Mouse (Mus musculus) heart, postnatal 25 days (tissue): Measurements from ENCODE around the gene Acad9. TPM values are rescaled to one million over a fixed set of nuclear protein-coding genes. Genes with fewer than 3 reads are reported as not detected.
"Not testable (repeated sequence)": the region's sequence is repeated elsewhere in the genome, so short reads cannot be mapped to it uniquely, and the experiment has no call there.

ENCODE experiments used
- DNase-seq: peaks from one replicate; pipeline ENCODE4 v3.0.0; 2022; ENCODE audit warnings: low spot score
- intact Hi-C: fragments of 180-260 bp; cut with DNase I; formaldehyde crosslinking; loops from one replicate; pipeline ENCODE4 v1.15.1; 2025
- total RNA-seq, 2 experiments: library from RNA; stranded (reverse); gene quantifications; 2 replicates each; pipeline ENCODE4 v1.2.3; 2021

Gene Acad9
- total RNA-seq, 2 experiments from 2014 or later = 42.5 to 48.7 TPM

- DNase-seq = no peak
- intact Hi-C loops = no loop called here
Observed at GRCm38 (mm10) chr3:36083381-36083780, 17.6 kb downstream of the Acad9 start.

DNA sequence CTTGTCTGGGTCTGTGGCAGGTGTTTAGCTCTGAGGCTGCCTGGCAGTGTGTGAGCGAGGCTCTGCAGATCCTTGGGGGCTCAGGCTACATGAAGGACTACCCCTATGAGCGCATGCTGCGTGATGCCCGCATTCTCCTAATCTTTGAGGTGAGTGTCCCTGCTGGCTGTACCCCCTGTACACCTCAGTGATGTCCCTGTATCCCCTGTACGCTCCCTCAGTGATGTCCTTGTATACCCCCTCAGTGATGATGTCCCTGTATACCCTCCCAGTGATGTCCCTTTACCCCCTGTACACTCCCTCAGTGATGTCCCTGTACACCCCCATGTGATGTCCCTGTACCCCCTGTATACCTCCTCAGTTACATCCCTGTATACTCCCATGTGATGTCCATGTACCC is 19.6 kb downstream of the Acad9 start:
- intact Hi-C loops = no loop called here
- DNase-seq = no peak

- DNase-seq = no peak
- intact Hi-C loops = no loop called here
Observed at GRCm38 (mm10) chr3:36087591-36087990, 21.8 kb downstream of the Acad9 start.

- no peak for DNase-seq
- intact Hi-C loops = no loop called here
Observed at GRCm38 (mm10) chr3:36095371-36095770, 29.6 kb downstream of the Acad9 start.

DNA sequence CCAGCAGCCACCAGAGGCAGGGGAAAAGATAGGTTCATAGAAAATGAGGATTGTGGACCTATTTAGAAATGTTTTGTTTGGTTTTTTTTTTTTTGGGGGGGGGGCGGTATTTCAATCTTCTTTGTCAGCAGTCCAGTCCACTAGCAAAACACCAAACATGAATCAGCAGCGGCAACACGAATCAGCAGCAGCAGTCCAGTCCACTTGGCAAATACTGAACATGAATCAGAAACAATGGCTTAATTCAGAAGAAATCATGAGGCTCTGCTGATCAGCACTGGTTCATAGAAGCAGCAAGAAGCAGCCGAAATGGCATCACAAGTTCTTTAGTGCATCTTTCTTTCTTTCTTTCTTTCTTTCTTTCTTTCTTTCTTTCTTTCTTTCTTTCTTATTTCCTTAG is 50.3 kb downstream of the Acad9 start:
- intact Hi-C loops = no loop called here
- no peak for DNase-seq

GRCm38 (mm10) chr3:36119684-36120548 is 54.1 kb downstream of the Acad9 start:
- intact Hi-C loops = no loop called here
- DNase-seq = no peak

GRCm38 (mm10) chr3:36126176-36126575 is 60.4 kb downstream of the Acad9 start:
- DNase-seq, intact Hi-C loops: not testable (repeated sequence)

- no peak for DNase-seq
- intact Hi-C loops = loop anchor here (5.0 kb wide), 1 partner anchor 444 kb away; no protein-coding TSS in a partner anchor
Observed at GRCm38 (mm10) chr3:36136152-36136551, 70.4 kb downstream of the Acad9 start.

DNA sequence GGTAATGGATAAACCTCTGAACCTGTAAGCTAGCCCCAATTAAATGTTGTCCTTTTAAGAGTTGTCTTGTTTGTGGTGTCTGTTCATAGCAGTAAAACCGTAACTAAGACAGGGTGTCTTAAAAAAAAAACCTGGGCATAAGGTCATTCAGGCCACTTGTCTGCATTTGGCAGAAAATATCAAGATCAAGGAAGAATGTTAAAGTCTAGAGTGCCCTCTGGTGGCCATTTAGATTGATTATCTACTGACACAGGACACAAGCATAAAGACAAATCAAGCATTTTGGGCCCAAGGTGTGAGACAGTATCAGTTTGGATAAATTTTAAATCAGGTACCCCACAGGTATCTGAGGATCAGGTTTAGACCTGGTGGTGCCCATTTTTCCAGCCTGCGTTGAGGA is 71.8 kb downstream of the Acad9 start:
- intact Hi-C loops = loop anchor here (5.0 kb wide), 1 partner anchor 445 kb away; no protein-coding TSS in a partner anchor
- no peak for DNase-seq

DNA sequence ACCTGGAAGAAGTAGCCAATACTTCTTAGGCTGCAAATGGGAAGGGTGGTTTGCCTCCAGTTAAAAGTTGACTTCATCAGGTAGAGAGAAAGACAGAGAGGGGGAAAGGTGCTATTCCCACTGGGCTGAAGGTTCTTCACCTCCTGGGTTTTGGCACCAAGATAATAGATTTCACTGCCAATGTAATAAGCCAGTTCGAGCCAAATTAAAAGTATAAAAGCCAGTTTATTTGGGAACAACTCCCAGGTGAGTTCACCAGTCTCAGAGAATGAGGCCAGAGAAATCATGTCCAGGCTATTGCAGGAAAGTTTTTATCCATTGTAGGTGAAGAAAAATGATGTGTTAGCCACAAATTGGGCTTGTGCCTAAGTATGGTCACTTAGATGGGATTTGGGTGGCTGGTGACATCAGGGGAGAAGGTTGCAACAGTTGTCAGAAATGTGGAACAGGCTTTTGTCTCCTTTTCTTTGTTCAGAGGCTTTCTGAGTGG is 72.4 kb downstream of the Acad9 start:
- no peak for DNase-seq
- intact Hi-C loops = loop anchor here (5.0 kb wide), 1 partner anchor 446 kb away; no protein-coding TSS in a partner anchor

GRCm38 (mm10) chr3:36138996-36139395 is 73.2 kb downstream of the Acad9 start:
- intact Hi-C loops = loop anchor here (5.0 kb wide), 1 partner anchor 447 kb away; no protein-coding TSS in a partner anchor

More at GRCm38 (mm10) chr3:36138996-36139395, 73.2 kb downstream of the Acad9 start:
- no peak for DNase-seq

Other genes with a start within 250 kb of the Acad9 start
- gene Dcun1d1, start 128.5 kb upstream of the Acad9 start, total RNA-seq = 10 to 100 TPM; 55.8 to 59.2 TPM
- gene Mccc1, start 65.3 kb upstream of the Acad9 start, total RNA-seq = 10 to 100 TPM; 79.4 to 87.1 TPM
- not detected for gene Ccdc144b, start 12.4 kb upstream of the Acad9 start, total RNA-seq
- gene D3Ertd254e, start 85.0 kb downstream of the Acad9 start, total RNA-seq = 1 to 10 TPM; 3.7 TPM
- not detected for gene Qrfpr, start 156.3 kb downstream of the Acad9 start, total RNA-seq